Mouse (Mus musculus): ENCODE measurements around the gene Gm1113.

Gene Gm1113

GRCm38 (mm10) chr9:35523941-35524411 lies 5.9 kb upstream of the Gm1113 start:
- DNase-seq, result peak in 1 of 2 experiments; percentile 44

GRCm38 (mm10) chr9:35523541-35523940 lies 5.5 kb upstream of the Gm1113 start:
- DNase-seq, result no peak

GRCm38 (mm10) chr9:35522821-35523515 lies 4.9 kb upstream of the Gm1113 start:
- DNase-seq, result no peak

GRCm38 (mm10) chr9:35522241-35522640 lies 4.2 kb upstream of the Gm1113 start:
- no peak for DNase-seq

GRCm38 (mm10) chr9:35520631-35521348 lies 2.7 kb upstream of the Gm1113 start:
- no peak for DNase-seq

GRCm38 (mm10) chr9:35516711-35517110 lies 1.4 kb downstream of the Gm1113 start:
- DNase-seq, result no peak

GRCm38 (mm10) chr9:35516182-35516581 lies 1.9 kb downstream of the Gm1113 start:
- no peak for DNase-seq

- no peak for DNase-seq
Observed at GRCm38 (mm10) chr9:35513900-35514299, 4.2 kb downstream of the Gm1113 start.

- no peak for DNase-seq
Observed at GRCm38 (mm10) chr9:35508234-35508633, 9.8 kb downstream of the Gm1113 start.

- no peak for DNase-seq
Observed at GRCm38 (mm10) chr9:35502361-35503000, 15.6 kb downstream of the Gm1113 start.

GRCm38 (mm10) chr9:35499946-35500345 lies 18.1 kb downstream of the Gm1113 start:
- no peak for DNase-seq

- DNase-seq, result no peak
Observed at GRCm38 (mm10) chr9:35495471-35495870, 22.6 kb downstream of the Gm1113 start.

GRCm38 (mm10) chr9:35494937-35495336 lies 23.1 kb downstream of the Gm1113 start:
- DNase-seq, result no peak

GRCm38 (mm10) chr9:35493733-35494092 lies 24.4 kb downstream of the Gm1113 start:
- DNase-seq, result no peak

GRCm38 (mm10) chr9:35493033-35493732 lies 24.9 kb downstream of the Gm1113 start:
- DNase-seq, result no peak

- no peak for DNase-seq
Observed at GRCm38 (mm10) chr9:35491109-35491866, 26.8 kb downstream of the Gm1113 start.

- DNase-seq, result no peak
Observed at GRCm38 (mm10) chr9:35488496-35488895, 29.6 kb downstream of the Gm1113 start.

- no peak for DNase-seq
Observed at GRCm38 (mm10) chr9:35486616-35487015, 31.5 kb downstream of the Gm1113 start.

GRCm38 (mm10) chr9:35483949-35484348 lies 34.1 kb downstream of the Gm1113 start:
- no peak for DNase-seq

- DNase-seq, result no peak
Observed at GRCm38 (mm10) chr9:35482014-35482898, 35.8 kb downstream of the Gm1113 start.

- DNase-seq, result no peak
Observed at GRCm38 (mm10) chr9:35479456-35479855, 38.6 kb downstream of the Gm1113 start.

All from spleen, adult 18-20 months (tissue).